Mouse (Mus musculus) mouse embryonic stem cell (cell line): ENCODE measurements around the gene Igfbp5.

ENCODE experiments used
- in situ Hi-C, 2 experiments: fragments of 300-500 bp; cut with MboI; formaldehyde crosslinking; loops; 1 replicate in 1 of 2; 3 replicates in 1 of 2; pipeline ENCODE4 v1.14.3; 2019 to 2020; ENCODE audit warnings: low sequenced_read_pairs in 2 of 2, low pct_unique_long_range_greater_than_20kb in 1 of 2, mixed read lengths in 1 of 2; ENCODE audit not compliant: unreplicated experiment in 1 of 2

Gene Igfbp5

DNA sequence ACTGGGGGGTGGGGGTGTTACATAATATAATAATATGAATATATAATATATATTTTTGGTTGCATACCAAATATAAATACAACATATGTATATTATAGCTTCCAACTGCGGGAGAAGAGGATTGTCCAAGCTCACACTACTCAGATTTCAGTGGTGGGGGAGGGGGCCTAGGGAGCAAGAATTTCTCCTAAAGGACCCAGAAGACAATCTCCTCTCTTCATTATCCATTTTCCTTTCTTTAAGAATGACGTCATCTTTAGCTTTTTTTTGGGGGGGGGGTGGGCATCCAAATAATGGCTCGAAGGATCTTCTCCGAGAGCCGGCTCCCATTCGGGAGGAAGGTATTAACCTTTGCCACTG lies 3.4 kb downstream of the Igfbp5 start:
- in situ Hi-C loops = loop anchor here in 1 of 2 experiments (10.0 to 25.0 kb wide), 3 partner anchors 403 to 953 kb away; no protein-coding TSS in a partner anchor

GRCm38 (mm10) chr1:72870615-72871336 lies 3.9 kb downstream of the Igfbp5 start:
- in situ Hi-C loops = loop anchor here in 1 of 2 experiments (10.0 to 25.0 kb wide), 3 partner anchors 404 to 954 kb away; no protein-coding TSS in a partner anchor

DNA sequence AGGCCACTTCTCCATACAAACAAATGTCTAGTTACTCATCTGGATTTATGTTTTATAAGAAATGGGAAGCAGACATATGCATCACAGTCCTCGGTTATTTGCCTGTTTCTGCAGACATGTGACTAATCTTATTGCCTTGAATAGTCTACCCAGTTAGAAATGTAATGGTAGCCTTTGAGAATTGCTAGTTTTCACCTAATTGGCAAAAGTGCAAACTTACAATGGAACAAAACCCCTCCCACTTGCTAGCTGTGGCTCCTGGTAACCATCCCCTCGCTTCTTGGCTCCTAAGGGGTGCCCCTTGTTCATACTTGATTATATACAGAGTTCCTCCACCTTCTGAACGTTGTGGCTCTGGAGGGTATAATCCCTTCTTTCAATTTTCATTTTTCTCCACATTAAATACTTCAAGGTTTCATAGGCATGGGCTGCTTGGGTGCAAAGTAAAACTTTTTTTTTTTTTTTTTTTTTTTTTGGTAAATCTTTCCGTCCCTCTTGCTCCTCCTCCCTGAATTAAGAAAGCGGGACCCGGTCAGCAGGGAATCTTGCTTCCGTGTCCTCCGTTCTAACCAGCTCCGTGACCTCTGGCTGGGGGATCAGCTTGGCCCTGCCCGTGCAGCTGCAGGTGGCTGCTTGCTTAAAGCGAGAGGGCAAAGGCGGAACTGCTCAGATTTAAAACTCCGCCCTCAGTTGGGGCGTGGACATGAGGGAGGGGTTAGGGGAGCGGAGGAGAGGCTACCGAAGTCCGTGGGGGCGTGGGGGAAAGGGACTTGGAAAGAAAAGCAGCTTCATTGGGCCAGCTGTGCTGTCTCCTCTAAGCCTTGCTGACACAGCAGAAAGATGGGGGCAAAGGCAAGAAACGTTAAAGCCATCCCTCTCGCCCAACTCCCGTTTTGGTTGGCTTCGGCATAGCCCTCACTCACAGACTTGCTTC lies 4.7 kb downstream of the Igfbp5 start:
- in situ Hi-C loops = loop anchor here in 1 of 2 experiments (10.0 to 25.0 kb wide), 4 partner anchors 405 to 985 kb away; no protein-coding TSS in a partner anchor

DNA sequence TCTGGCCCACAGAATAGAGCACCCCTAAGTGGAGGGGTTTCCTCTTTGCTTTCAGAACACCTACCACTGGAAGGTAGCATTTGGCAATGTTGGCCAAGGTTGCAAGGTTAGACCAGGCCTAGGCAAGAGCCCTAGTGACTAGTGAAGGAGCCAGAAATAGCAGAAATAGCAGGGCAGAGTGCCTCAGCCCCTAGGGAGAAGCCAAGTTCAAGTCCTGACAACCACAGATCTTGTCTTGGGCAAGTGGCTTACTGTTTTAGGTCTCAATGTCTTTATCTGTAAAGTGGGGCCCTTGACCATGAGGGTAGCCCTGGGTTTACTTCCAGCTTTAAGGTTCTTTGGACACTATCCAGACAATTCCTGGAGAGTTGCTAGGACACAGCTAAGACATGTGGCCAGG lies 5.4 kb downstream of the Igfbp5 start:
- in situ Hi-C loops = loop anchor here in 1 of 2 experiments (10.0 to 25.0 kb wide), 2 partner anchors 768 to 986 kb away; no protein-coding TSS in a partner anchor

DNA sequence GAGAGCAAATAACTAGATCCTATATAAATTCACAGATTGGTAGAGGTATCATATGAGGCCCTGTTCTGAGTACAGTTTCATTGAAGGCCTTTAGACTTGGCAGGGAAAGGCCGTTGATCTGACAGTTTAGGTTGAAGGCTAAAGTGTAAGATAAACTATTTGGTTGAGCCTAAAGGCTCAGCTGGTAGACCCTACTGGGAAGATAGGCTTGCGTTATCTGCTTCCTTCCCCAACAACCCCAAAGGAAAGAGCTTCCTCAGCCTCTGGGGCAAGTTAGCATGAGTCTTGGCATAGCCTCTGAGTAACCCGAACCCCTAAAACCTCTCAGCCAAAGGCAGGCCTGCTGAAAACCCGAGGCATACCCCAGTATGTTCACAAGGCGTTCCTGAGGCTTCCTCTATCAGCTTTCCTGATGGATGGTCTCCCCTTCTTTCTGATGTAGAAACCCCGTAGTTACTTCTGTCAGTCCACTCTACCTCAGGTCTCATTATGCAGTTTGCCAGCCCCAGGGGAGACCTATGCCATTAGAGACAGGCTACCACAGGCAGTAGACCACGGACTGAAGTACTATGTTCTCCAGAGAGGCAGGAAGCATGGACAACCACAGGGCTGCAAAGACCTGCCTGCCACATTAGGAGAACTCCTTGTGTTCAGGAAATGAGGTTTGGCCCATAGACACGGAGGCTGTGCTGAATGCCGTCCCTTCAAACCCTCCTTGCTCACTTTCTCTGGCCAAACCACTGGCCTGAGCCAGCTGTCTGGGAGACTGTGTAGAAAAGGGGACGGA lies 6.1 kb downstream of the Igfbp5 start:
- in situ Hi-C loops = loop anchor here in 1 of 2 experiments (10.0 to 25.0 kb wide), 2 partner anchors 769 to 986 kb away; no protein-coding TSS in a partner anchor

GRCm38 (mm10) chr1:72867346-72867745 lies 7.3 kb downstream of the Igfbp5 start:
- in situ Hi-C loops = loop anchor here in 1 of 2 experiments (10.0 to 25.0 kb wide), 2 partner anchors 770 to 987 kb away; no protein-coding TSS in a partner anchor

- in situ Hi-C loops = loop anchor here in 1 of 2 experiments (10.0 to 25.0 kb wide), 2 partner anchors 771 to 988 kb away; no protein-coding TSS in a partner anchor
Observed at GRCm38 (mm10) chr1:72866417-72866816, 8.3 kb downstream of the Igfbp5 start.

DNA sequence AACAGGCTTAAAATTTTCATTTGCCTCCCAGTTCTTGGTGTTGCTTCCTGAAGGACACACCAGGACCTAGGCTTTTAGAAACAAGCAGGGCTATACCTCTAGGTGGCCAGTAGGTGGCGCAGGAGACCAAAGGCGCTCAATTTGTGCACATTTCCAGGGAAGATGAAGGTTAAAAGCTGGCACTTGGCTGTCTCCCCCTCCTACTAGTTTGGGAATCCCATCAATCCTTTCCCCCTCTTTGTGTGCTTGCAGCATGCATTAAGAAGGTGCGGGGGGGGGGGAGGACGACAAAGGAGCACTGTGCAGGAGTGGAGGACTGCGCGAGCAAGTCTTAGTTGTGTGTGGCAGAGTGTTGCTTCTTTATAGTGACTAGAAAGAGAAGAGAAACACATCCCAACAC lies 8.8 kb downstream of the Igfbp5 start:
- in situ Hi-C loops = loop anchor here in 1 of 2 experiments (10.0 to 25.0 kb wide), 2 partner anchors 771 to 989 kb away; no protein-coding TSS in a partner anchor

GRCm38 (mm10) chr1:72864272-72864671 lies 10.4 kb downstream of the Igfbp5 start:
- in situ Hi-C loops = loop anchor here in 1 of 2 experiments (10.0 to 25.0 kb wide), 2 partner anchors 773 to 991 kb away; no protein-coding TSS in a partner anchor

GRCm38 (mm10) chr1:72863692-72864091 lies 11.0 kb downstream of the Igfbp5 start:
- in situ Hi-C loops = loop anchor here in 1 of 2 experiments (10.0 to 25.0 kb wide), 2 partner anchors 774 to 991 kb away; no protein-coding TSS in a partner anchor

- in situ Hi-C loops = loop anchor here in 1 of 2 experiments (10.0 to 25.0 kb wide), 2 partner anchors 775 to 993 kb away; no protein-coding TSS in a partner anchor
Observed at GRCm38 (mm10) chr1:72862248-72862647, 12.4 kb downstream of the Igfbp5 start.

DNA sequence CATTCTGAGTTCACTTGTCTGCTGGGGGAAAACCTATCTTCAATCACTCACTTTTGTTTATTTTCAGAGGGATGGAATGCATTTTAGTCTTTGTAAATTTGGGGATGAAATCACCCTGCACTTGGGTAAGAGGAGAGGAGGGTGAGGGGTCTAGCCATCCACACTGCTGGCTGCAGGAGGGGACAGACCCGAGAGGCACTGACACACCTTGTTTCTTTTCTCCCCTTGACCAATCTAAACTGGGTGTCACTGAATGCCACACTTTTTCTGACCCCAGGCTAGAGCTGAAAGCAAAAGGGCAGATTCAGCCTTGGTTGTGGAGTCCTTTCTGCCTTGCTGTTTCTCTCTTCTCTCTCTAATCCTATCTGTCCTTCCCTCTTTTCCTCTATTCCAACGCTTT lies 13.0 kb downstream of the Igfbp5 start:
- in situ Hi-C loops = loop anchor here in 1 of 2 experiments (10.0 to 25.0 kb wide), 2 partner anchors 776 to 993 kb away; no protein-coding TSS in a partner anchor

- in situ Hi-C loops = loop anchor here in 1 of 2 experiments (10.0 to 25.0 kb wide), 2 partner anchors 777 to 994 kb away; no protein-coding TSS in a partner anchor
Observed at GRCm38 (mm10) chr1:72860502-72860901, 14.2 kb downstream of the Igfbp5 start.

DNA sequence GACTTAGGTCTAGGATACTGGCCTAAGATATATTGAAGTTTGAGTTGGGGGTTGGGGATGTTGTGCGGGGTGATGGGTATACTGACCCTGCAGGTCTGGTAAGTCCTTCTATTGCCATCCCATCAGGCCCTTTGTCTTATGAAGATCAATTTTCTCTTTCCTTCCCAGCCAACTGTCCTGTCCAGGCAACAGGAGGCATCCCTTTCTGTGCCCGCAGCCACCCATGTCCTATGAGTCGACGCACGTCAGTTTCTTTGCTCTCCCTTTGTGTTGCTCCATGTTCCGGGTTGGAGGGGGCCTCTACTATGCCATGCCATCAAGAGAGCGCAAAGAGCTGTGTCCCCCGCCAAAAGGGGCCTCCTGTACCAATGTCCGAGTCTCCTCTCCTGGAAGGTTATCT lies 14.7 kb downstream of the Igfbp5 start:
- in situ Hi-C loops = loop anchor here in 1 of 2 experiments (10.0 to 25.0 kb wide), 2 partner anchors 777 to 995 kb away; no protein-coding TSS in a partner anchor

DNA sequence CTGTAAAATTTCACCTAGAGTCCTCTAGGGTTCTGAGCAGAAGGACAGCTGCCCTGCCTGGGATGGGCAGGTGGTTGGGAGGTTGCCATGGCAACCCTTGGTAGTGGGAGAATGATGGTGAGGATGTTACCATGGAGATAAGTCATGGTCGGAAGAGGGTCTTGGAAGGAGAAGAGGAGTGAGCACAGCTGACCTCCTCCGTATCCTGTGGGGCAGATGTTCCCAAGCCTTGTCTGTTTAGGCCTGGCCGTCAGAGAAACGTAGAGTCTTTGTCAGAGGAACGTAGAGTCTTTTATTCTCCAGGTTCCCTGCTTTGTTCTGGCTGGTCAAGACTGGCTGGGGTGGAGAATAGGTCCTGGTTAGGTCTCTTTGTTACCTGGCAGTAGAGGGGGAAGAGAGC lies 15.8 kb downstream of the Igfbp5 start:
- in situ Hi-C loops = loop anchor here in 1 of 2 experiments (25.0 kb wide), 1 partner anchor 778 kb away; no protein-coding TSS in a partner anchor

DNA sequence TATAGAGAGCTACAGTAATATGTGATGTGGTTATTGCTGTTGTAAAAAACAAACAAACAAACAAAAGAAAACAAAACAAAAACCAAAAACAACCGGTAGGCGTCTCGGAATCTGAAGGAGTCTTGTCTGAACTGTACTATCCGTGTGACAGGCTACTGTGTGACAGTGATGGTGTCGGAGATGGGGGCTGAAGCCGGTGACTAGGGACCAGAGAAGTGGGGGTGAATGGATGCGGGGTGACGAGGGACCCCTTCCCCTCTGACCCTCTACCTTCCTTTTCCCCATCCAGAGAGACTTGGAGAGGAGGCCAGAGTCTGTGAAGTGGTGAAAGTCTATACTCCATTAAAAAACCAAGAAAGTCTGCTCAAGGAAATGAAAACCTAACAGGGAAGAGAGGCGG lies 16.4 kb downstream of the Igfbp5 start:
- in situ Hi-C loops = loop anchor here in 1 of 2 experiments (25.0 kb wide), 1 partner anchor 779 kb away; no protein-coding TSS in a partner anchor

DNA sequence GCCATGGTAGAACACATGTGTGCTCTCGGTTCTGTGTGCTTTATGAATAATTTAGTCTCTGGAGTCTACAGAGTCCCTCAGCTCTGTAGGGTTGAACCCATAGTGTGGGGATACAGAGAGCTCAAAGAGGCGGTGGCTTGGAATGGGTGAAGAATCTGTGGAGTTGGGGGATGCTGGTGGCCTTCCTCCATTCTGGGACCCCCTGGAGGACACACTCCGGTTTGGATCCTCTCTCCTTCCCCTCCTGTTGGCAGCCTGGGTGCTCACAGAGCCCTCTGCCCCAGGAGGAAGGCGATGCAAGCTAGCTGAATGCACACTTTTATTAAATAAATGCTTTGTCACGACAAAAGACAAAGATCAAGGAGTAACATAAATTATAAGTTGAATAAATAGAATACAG lies 17.1 kb downstream of the Igfbp5 start:
- in situ Hi-C loops = loop anchor here in 1 of 2 experiments (25.0 kb wide), 1 partner anchor 780 kb away; no protein-coding TSS in a partner anchor
